Mouse (Mus musculus) forebrain, embryonic 10.5 days (tissue): ENCODE data around the gene Csdc2. TPM values are rescaled to one million over a fixed set of nuclear protein-coding genes. Genes with fewer than 3 reads are reported as not detected.
"Not testable (repeated sequence)": the region's sequence is repeated elsewhere in the genome, so short reads cannot be mapped to it uniquely, and the experiment has no call there.

ENCODE experiments used
- DNase-seq: peaks from one replicate; pipeline ENCODE4 v3.0.0-alpha.2; 2017; ENCODE audit warnings: low spot score; ENCODE audit errors: extremely low spot score
- H3K27ac ChIP-seq: fragments of 300-500 bp; sonication (generic); 2 replicates; pipeline ENCODE4 v1.5.1; 2016; ENCODE audit warnings: mild to moderate bottlenecking
- H3K27me3 ChIP-seq: fragments of 300-500 bp; sonication (generic); 2 replicates; pipeline ENCODE4 v1.6.1; 2016; ENCODE audit warnings: mild to moderate bottlenecking; ENCODE audit not compliant: poor library complexity, severe bottlenecking
- H3K36me3 ChIP-seq: fragments of 300-500 bp; sonication (generic); replicated peaks from 2 replicates; pipeline ENCODE4 v1.6.1; 2016; ENCODE audit warnings: mild to moderate bottlenecking, moderate library complexity
- H3K4me1 ChIP-seq: fragments of 300-500 bp; sonication (generic); 2 replicates; pipeline ENCODE4 v1.6.1; 2016
- H3K4me3 ChIP-seq: fragments of 300-500 bp; sonication (generic); 2 replicates; pipeline ENCODE4 v1.5.1; 2016; ENCODE audit warnings: mild to moderate bottlenecking, moderate library complexity
- H3K9me3 ChIP-seq: fragments of 300-500 bp; sonication (generic); 2 replicates; pipeline ENCODE4 v1.6.1; 2016; ENCODE audit warnings: mild to moderate bottlenecking, moderate library complexity
- WGBS: fragments of 180-500 bp; shearing (Covaris S2); methylation state at CpG from one replicate; pipeline ENCODE4 v1.1.7; 2016; 5-methylcytosine and 5-hydroxymethylcytosine counted together
- polyA plus RNA-seq: library from polyadenylated mRNA; unstranded; fragments of >200 nt; fragmentation: Nextera tagmentation; extraction: Ambion mirVana; gene quantifications from 2 replicates; pipeline ENCODE4 v1.2.1, GENCODE M21; 2016

Csdc2 gene
- 9.2 and 10.7 TPM in 2 replicates for polyA plus RNA-seq

DNA sequence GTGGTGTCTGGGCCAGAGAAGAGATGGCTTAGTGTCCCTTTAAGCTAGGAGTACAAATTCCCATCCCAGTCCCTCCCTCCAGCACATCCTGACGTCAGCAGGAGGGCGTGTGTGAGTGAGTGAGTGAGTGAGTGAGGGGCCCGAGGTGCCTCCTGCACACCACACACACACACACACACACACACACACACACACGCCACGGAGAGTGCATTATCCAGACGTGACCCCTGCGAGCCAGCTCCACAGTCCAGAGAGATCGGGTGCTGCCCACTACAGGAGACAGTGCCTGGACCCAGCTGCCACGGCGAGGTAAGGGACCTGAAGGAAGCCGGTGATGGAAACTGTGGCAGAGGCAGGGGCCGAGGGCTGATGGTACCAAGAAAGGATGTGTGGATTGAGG, at the start of gene Csdc2:
Csdc2 (plus strand) TSS at position 81 of the 400 bp plus-strand sequence.
- DNase-seq = peak; percentile 44
- peak within 1 kb of the TSS; percentile 76 for H3K27ac ChIP-seq
- 0% methylated on average over 12 of the region's 12 CpGs for WGBS

DNA sequence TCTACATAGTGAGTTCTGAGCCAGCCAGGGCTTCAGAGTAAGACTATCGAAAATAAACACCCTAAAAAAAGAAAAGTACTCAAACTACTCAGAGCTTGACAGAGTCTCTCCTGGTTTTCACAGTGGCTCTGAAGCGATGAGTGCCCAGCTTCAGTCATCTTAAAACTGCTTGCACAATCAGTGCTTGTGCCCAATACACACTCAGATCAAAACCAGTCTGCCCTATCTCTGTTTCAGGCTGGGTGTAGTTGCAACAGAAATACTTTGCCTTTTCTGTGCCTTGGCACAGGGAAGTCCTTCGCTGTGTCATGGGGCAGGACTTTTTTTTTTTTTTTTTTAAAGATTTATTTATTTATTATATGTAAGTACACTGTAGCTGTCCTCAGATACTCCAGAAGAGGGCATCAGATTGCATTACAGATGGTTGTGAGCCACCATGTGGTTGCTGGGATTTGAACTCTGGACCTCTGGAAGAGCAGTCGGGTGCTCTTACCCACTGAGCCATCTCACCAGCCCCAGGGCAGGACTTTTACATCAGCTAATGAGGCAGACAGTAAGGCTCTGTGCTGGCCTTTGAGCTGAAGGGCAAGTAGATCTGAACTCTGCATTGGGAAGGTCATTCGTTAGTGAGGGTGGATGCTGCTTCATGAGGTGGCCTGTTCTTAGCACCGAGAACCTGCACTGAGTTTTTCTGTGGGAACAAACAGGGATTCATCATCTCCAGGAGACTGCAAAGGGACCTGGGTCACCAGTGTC, 49.6 kb upstream of the Csdc2 start:
- Histone ChIP-seq H3K4me1 (no peaks in the 10 kb centered on the region), H3K4me3 (no peak overlapping the region), H3K36me3 (peaks cover 61% of the 10 kb centered on the region), H3K27ac (no peak overlapping the region), H3K27me3 (no peaks in the 10 kb centered on the region), H3K9me3 (no peaks in the 10 kb centered on the region)
- DNase-seq = no peak
- 92% methylated on average over 6 of the region's 6 CpGs for WGBS

More for the DNA sequence above, at the start of gene Csdc2:
- Histone ChIP-seq H3K4me3 (peak within 1 kb of the TSS; percentile 57), H3K4me1 (peaks cover 38% of the 10 kb centered on the region), H3K27me3 (peaks cover 24% of the 10 kb centered on the region), H3K9me3 (no peaks in the 10 kb centered on the region), H3K36me3 (no peaks in the 10 kb centered on the region)

DNA sequence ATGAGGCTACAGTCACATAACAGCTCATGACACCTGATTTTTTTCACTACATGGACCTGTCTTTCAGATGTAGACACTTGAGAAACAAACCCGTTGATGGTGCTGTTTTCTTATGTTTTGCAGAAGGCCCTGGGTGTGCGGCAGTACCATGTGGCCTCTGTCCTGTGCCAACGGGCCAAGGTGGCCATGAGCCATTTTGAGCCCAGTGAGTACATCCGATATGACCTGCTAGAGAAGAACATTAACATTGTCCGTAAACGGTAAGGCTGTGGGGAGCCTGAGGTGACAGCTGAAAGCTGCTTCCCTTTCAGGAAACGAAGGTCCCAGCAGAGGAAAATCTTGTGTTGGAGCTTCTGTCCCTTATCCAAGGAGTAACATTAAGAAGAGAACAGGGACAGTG, 47.4 kb upstream of the Csdc2 start:
- H3K9me3 ChIP-seq = no peaks in the 10 kb centered on the region
- H3K4me1 ChIP-seq = no peaks in the 10 kb centered on the region
- DNase-seq = no peak
- no peak overlapping the region for H3K4me3 ChIP-seq
- WGBS = 95% methylated on average over 7 of the region's 7 CpGs
- no peak overlapping the region for H3K27ac ChIP-seq
- H3K36me3 ChIP-seq = peaks cover 74% of the 10 kb centered on the region
- no peaks in the 10 kb centered on the region for H3K27me3 ChIP-seq

DNA sequence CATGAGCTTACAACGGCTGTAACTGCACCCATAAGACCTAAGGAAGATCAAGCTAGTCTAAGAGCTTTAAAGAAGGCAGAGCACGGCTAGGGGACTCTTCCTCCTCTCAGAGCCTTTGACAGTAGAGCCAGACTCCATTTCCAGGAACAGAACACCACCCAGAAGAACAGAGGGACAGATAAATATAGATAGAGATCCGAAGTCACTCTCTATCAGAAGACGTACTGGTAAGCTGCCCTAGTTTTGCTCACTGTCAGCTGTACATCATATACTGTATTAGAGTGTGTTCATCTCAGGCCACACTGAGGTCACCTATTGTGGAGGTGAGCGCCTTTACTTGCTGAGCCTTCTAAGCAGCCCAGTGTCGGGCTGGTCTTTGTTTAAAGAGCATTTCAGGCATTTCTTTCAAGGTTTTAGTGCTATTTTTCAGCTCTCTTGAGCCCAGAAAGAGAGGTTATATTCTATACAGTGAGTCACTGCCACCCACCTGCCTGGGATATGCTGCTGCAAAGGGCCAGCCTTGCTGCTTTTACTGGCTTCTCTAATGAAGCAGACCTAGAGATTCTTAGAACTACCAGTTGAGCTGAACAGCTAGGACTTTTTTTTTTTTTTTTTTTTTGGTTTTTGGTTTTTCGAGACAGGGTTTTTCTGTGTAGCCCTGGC, 45.3 kb upstream of the Csdc2 start:
- H3K27me3 ChIP-seq = no peaks in the 10 kb centered on the region
- no peak for DNase-seq
- H3K4me1 ChIP-seq = no peaks in the 10 kb centered on the region
- H3K27ac ChIP-seq = no peak overlapping the region
- no peaks in the 10 kb centered on the region for H3K9me3 ChIP-seq
- H3K36me3 ChIP-seq = peaks cover 85% of the 10 kb centered on the region
- H3K4me3 ChIP-seq = no peak overlapping the region
- 92% methylated on average over 7 of the region's 7 CpGs for WGBS

DNA sequence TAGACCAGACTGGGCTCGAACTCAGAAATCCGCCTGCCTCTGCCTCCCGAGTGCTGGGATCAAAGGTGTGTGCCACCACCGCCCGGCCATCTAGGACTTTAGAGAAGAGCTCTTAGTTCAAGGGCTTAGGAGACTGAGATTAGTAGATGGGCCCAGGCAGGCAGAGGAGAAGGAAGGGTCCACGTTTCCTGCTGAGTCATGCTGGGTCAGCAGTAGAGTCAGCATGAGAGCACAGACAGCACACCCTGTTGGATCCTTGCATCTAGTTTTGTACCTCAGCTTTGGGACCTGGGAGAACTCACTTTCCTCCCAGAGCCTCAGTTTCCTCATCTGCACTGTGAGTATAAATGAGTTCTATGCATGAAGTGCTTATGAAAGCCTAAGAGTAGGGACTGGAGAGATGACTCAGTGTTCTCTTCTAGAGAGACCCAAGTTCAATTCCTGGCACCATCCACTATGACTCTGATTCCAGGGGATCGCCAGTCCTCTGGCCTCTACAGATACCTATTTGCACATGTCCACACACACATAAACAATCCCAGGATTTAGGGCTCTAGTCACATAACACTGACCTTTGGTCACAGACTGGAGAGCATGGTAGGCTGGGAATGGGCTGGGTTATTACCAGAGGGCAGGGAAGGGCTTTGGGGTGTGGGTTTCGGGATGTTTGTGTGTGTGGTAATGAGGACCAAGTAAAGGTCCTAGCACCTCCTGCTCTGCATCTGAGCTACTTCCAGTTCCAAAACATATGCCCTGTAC, 44.6 kb upstream of the Csdc2 start:
- H3K9me3 ChIP-seq = no peaks in the 10 kb centered on the region
- 94% methylated on average over 8 of the region's 8 CpGs for WGBS
- H3K27ac ChIP-seq = no peak overlapping the region
- no peaks in the 10 kb centered on the region for H3K27me3 ChIP-seq
- DNase-seq = no peak
- H3K36me3 ChIP-seq = peaks cover 87% of the 10 kb centered on the region
- no peaks in the 10 kb centered on the region for H3K4me1 ChIP-seq
- H3K4me3 ChIP-seq = no peak overlapping the region

DNA sequence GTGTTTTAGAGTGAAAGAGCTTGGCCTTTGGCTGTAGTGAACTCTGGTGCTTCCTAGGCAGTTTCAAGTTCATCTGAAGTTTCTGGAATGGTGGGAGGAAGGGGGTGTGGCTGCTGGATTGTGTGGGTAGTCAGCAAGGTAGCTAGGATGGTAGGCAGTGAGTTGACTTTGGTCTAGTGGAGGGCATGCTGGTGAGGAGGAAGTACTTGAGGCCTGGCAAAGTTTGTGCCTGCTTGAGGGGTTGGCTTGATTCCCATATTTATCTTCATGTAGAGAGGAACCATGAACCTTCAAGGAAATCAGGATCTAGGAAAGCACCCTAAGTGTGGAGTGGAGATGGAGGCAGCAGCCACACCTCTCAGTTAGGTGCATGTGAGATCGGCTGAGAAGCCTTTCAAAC, 42.6 kb upstream of the Csdc2 start:
- H3K4me3 ChIP-seq = no peak overlapping the region
- H3K27ac ChIP-seq = no peak overlapping the region
- H3K9me3 ChIP-seq = no peaks in the 10 kb centered on the region
- no peaks in the 10 kb centered on the region for H3K4me1 ChIP-seq
- 83% methylated on average over 1 of the region's 1 CpGs for WGBS
- DNase-seq = no peak
- H3K36me3 ChIP-seq = peaks cover 96% of the 10 kb centered on the region
- H3K27me3 ChIP-seq = no peaks in the 10 kb centered on the region

DNA sequence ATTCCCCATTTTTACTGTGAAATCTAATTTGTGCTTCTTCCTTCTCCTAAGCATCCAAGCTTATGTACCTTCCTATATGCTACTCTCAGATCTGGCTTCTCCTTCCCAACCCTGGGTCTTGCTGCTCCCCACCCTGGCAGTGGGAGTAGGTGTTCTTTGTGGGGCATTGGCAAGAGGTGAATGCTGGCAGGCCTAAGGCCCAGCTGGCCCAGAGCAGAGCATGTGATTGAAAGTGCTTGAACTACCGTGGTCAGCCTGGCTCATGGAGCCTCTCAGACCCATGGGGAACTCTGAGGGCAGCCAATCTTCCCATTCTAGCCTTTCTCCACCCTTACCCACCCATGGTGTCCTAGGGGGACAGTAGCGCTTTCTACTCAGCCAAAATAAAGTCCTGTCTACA, 40.2 kb upstream of the Csdc2 start:
- Histone ChIP-seq H3K9me3 (no peaks in the 10 kb centered on the region), H3K27me3 (no peaks in the 10 kb centered on the region), H3K27ac (no peak overlapping the region), H3K4me3 (no peak overlapping the region), H3K36me3 (peaks cover 96% of the 10 kb centered on the region), H3K4me1 (no peaks in the 10 kb centered on the region)
- no peak for DNase-seq
- WGBS = 90% methylated on average over 2 of the region's 2 CpGs

DNA sequence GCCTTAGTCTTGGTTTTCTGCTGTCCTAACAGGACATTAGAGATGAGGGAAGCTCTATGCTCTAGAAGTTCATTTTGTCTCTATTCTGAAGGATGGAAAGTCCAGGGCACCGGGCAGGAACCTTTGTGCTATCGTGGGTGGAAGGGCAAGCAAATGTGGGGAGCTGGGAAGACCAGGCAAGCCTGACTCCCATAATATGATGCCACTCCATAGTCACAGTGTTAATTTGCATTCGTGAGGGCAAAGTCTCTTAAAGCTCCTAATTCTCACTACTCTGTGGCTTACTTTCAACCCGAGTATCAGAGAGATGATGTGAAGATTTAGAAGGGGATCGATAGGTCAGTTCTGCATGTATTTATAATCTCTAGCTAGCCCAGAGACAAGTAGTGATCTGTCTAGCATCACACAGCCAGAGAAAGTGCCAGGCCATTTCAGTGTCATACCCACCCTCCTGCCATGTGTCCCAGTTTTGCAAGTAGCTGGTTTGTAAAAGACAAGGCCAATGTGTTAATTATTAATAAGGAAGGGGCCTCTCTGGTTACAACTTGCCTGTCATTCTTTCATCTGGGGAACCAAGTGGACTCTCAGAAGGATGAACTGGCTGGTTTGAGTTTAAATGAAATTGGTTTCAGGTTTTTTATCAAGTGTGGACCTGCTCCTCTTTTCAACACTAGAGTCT, 38.8 kb upstream of the Csdc2 start:
- DNase-seq = no peak
- H3K36me3 ChIP-seq = peaks cover 97% of the 10 kb centered on the region
- no peaks in the 10 kb centered on the region for H3K9me3 ChIP-seq
- 93% methylated on average over 5 of the region's 5 CpGs for WGBS
- no peak overlapping the region for H3K4me3 ChIP-seq
- H3K27ac ChIP-seq = no peak overlapping the region
- H3K27me3 ChIP-seq = no peaks in the 10 kb centered on the region
- H3K4me1 ChIP-seq = no peaks in the 10 kb centered on the region

DNA sequence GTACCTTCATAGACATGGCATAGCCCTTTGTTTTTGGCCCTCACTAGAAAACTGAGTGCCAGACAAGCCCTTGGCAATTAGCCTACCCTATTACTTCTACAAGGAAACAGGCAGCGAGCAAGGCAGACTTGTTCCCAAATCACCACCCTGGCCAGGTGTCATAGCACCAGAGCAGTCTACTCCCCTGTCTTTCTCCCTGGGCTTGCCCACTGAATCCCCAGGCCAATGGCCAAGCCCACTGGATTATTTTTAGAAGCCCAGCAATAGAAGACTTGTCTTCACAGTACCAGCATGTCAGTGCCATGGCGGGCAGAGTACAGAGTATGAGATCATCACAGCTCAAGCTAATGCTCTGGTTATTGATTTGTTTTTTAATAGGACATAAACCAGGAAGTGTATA, 37.8 kb upstream of the Csdc2 start:
- no peak overlapping the region for H3K27ac ChIP-seq

DNA sequence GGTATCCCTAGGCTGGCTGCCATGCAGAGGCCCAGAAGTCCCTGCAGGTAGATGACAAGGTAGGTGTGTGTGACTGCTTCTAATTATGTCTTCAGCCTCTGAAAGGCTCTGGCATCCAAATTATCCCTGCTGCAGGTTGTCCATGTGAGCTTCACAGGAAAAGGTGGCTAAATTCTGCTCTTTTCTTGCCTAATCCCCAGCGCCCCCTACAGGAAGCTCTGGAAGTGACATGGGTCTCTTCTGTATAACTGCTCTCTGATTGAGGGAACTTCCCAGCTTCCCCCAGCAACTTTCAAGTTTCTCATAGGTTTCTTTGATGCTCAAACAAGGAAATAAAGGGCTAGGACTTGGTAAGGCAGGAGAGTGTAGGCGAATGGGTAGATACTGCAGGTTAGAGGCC, 31.6 kb upstream of the Csdc2 start:
- peak; percentile 67 for DNase-seq
- Histone ChIP-seq H3K27me3 (no peaks in the 10 kb centered on the region), H3K27ac (no peak overlapping the region), H3K9me3 (no peaks in the 10 kb centered on the region), H3K4me1 (no peaks in the 10 kb centered on the region), H3K4me3 (no peak overlapping the region), H3K36me3 (peaks cover 100% of the 10 kb centered on the region)
- WGBS = 37% methylated on average over 2 of the region's 2 CpGs

More for the DNA sequence above, 37.8 kb upstream of the Csdc2 start:
- 96% methylated on average over 2 of the region's 2 CpGs for WGBS
- no peaks in the 10 kb centered on the region for H3K9me3 ChIP-seq
- H3K27me3 ChIP-seq = no peaks in the 10 kb centered on the region
- DNase-seq = no peak
- H3K4me1 ChIP-seq = no peaks in the 10 kb centered on the region
- H3K4me3 ChIP-seq = no peak overlapping the region
- peaks cover 97% of the 10 kb centered on the region for H3K36me3 ChIP-seq

DNA sequence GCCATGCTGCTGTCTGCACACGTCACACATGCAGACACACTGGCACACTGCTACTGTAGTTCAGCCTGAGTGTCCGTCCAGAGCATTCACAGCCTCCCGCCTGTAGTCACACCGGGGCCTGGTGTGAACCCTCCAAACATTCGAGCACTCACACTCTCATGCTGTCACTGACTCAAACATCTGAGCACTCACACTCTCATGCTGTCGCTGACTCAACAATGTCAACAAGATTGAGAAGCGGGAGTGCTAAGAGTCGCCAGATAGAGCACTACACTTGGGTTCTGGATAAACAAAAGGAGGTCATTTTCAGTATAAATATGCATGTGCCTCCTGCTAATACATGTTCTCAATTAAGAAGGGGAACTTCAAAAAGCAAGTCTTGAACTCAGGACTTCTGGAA, 28.6 kb upstream of the Csdc2 start:
- Histone ChIP-seq H3K4me1 (no peaks in the 10 kb centered on the region), H3K9me3 (no peaks in the 10 kb centered on the region), H3K27ac (no peak overlapping the region), H3K36me3 (peaks cover 100% of the 10 kb centered on the region), H3K4me3 (no peak overlapping the region), H3K27me3 (no peaks in the 10 kb centered on the region)
- WGBS = 96% methylated on average over 8 of the region's 8 CpGs
- no peak for DNase-seq

DNA sequence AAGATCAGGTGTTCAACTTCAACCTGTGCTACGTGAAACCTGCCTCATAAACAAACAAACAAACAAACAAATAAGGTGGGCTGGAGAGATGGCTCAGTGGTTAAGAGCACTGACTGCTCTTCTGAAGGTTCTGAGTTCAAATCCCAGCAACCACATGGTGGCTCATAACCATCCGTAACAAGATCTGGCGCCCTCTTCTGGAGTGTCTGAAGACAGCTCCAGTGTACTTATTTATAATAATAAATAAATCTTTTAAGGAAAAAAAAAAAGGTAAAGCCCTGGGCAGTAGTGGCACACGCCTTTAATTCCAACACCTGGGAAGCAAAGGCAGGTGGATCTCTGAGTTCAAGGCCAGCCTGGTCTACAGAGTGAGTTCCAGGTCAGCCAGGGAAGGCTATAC, 27.8 kb upstream of the Csdc2 start:
- not testable (repeated sequence) for H3K27ac ChIP-seq, H3K9me3 ChIP-seq, H3K4me1 ChIP-seq, H3K27me3 ChIP-seq, DNase-seq, H3K4me3 ChIP-seq
- H3K36me3 ChIP-seq = peaks cover 100% of the 10 kb centered on the region
- 87% methylated on average over 4 of the region's 4 CpGs for WGBS
